In the genomic region with DNA sequence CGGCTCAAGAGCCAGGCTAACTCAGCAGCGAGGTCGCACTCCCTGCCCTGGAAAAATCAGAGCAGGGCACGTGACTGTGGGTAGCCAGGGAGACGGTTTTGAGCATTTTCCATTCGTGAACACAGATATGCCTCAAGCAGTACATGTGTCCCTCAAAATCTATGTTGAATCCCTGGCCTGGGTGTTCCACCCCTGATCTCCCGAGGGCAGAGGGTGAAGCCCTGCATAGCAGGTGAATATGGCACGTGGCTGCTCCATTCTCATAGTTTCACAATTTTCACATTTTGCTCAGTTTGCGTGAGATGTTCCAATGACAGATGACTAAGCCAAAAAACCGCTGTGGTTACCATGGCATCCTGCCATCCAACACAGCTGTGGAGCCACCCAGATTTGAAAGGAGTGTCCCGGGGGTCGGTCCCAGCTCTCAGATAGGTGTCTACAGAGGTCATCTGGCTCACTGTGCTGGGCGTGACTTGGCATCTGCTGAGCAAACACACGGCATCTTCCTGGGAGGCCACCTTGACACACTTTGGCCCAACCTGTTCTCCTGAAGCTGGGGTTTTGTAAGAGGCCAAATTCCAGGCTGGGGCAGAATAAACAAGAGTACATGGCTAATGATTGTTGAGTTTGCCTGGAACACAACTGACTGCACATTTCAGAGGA, we compare ENCODE assay signal across 8 mouse cellular contexts. TPM values are rescaled to one million over a fixed set of nuclear protein-coding genes. Genes with fewer than 3 reads are reported as not detected.
DNase-seq lines count a peak whose midpoint lies in the region; ATAC-seq and TF ChIP-seq lines count a peak whose summit lies in the region.

No protein-coding gene starts in this region.

- DNase-seq in 416B (ENCODE audit: low read depth) = peak; percentile 80
- DNase-seq in Muller cell, postnatal 12 days (ENCODE audit: inconsistent ontology term) = peak; percentile 80
- DNase-seq in cerebellum, postnatal 25 days = peak; percentile 79 to 81
- DNase-seq in kidney, adult 18-20 months = peak; percentile 93
- DNase-seq in lung, postnatal 0 days (ENCODE audit: low spot score) = peak; percentile 91
- DNase-seq in urinary bladder, postnatal 25 days (ENCODE audit: low spot score) = peak; percentile 59
- DNase-seq in right cerebral cortex, postnatal 25 days = no peak

- ATAC-seq in lung, postnatal 0 days = peak; percentile 81
- no peak for ATAC-seq in midbrain, embryonic 15.5 days (replicated peaks)

- no peak overlapping the region for H3K9ac ChIP-seq in lung, postnatal 0 days (replicated peaks; ENCODE audit: low read depth)
- H3K9ac ChIP-seq in midbrain, embryonic 15.5 days = no peak overlapping the region

- H3K4me2 ChIP-seq in lung, postnatal 0 days (replicated peaks; ENCODE audit: low read depth, low read length) = no peak overlapping the region
- H3K4me2 ChIP-seq in midbrain, embryonic 15.5 days = no peak overlapping the region

- H3K27ac ChIP-seq in lung, postnatal 0 days (ENCODE audit: low read length) = peak overlapping the region; percentile 84
- no peak overlapping the region for H3K27ac ChIP-seq in midbrain, embryonic 15.5 days

- TF ChIP-seq EP300 in lung, postnatal 0 days (IDR thresholded peaks at IDR 0.05) = peak; percentile 92

- H3K36me3 ChIP-seq in lung, postnatal 0 days (ENCODE audit: insufficient read depth, low read length) = no peaks in the 10 kb centered on the region
- H3K36me3 ChIP-seq in midbrain, embryonic 15.5 days (replicated peaks) = no peaks in the 10 kb centered on the region

- H3K4me3 ChIP-seq in lung, postnatal 0 days (ENCODE audit: low read depth, low read length) = no peak overlapping the region
- no peak overlapping the region for H3K4me3 ChIP-seq in midbrain, embryonic 15.5 days

- no peak for TF ChIP-seq CTCF in lung, postnatal 0 days (IDR thresholded peaks at IDR 0.05)

- no peaks in the 10 kb centered on the region for H3K9me3 ChIP-seq in lung, postnatal 0 days (ENCODE audit: low read length)
- no peaks in the 10 kb centered on the region for H3K9me3 ChIP-seq in midbrain, embryonic 15.5 days

- no peaks in the 10 kb centered on the region for H3K27me3 ChIP-seq in lung, postnatal 0 days (replicated peaks; ENCODE audit: insufficient read depth, low read length)
- no peaks in the 10 kb centered on the region for H3K27me3 ChIP-seq in midbrain, embryonic 15.5 days (replicated peaks)

- no peaks in the 10 kb centered on the region for H3K4me1 ChIP-seq in lung, postnatal 0 days (ENCODE audit: insufficient read depth, low read depth, low read length)
- H3K4me1 ChIP-seq in midbrain, embryonic 15.5 days = peaks cover 16% of the 10 kb centered on the region

- 40% methylated on average over 14 of the region's 14 CpGs for WGBS in lung, postnatal 0 days
- WGBS in midbrain, embryonic 15.5 days = 76% methylated on average over 14 of the region's 14 CpGs

RNA-seq across cellular contexts. Expression of gene Cpeb4, which starts 47.4 kb away (rescaled TPM):
- polyA plus RNA-seq in lung, postnatal 0 days (2015; fragmentation: Nextera tagmentation; extraction: Ambion mirVana) = 5.9 and 6.8 TPM in 2 replicates
- polyA plus RNA-seq in midbrain, embryonic 15.5 days (2015; fragmentation: Nextera tagmentation; extraction: Ambion mirVana) = 16.5 and 17.3 TPM in 2 replicates
